Mouse (Mus musculus) gastrocnemius, postnatal 4 days (tissue): Measurements from ENCODE around the gene Osm. TPM values are rescaled to one million over a fixed set of nuclear protein-coding genes. Genes with fewer than 3 reads are reported as not detected.
A peak's percentile ranks its signal among the peaks of the same experiment; 100 is the strongest.

Experiments
- DNase-seq, 2 experiments: peaks; one replicate each; pipeline ENCODE4 v3.0.0; 2021 to 2022; ENCODE audit warnings: low spot score in 2 of 2, mixed read lengths in 2 of 2
- total RNA-seq, 2 experiments: library from RNA; stranded (reverse); gene quantifications; 2 replicates each; pipeline ENCODE4 v1.2.3; 2021

The Osm gene
- total RNA-seq, 2 experiments from 2014 or later, result 0.22 to 0.36 TPM

DNA sequence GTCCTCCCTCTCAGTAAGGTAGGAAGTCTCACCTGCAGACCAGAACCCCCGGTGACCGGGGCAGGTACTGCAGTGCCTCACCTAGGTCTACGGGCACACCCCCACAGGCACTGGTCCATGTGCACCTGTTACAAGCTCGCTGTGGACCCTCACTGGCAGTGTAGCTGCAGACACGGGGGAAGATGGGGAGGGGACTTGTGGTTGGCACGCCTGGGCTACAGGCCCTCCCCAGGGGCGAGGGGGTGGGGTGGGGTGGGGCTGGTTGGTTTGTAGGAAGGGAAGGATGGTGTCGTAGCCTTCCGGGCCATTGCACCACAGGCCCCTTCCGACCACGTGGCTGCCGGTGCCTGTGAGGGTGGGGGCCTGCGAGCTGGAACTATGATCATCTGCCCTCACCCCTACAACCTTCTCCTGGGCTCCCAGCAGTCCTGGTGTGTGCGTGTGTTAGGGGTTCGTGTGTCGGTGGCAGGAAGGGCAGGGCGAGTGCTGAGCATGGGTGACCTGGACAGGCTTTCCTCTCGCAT is 1.2 kb downstream of the Osm start:
- DNase-seq, result no peak

DNA sequence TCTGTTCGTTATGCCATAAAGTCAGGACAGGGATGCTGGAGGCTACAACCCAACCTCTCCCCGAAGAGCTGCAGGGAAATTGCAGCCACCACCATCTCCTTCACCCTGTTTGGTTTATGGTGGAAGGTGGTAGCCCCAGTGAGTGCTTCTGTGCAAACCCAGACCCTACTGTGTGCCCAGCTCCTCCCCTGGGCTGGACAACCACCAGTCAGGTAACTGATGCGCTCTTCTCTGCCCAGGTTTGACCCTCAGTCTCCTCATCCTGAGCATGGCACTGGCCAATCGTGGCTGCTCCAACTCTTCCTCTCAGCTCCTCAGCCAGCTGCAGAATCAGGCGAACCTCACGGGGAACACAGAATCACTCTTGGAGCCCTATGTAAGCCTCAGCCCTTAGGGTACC is 1.9 kb downstream of the Osm start:
- no peak for DNase-seq

DNA sequence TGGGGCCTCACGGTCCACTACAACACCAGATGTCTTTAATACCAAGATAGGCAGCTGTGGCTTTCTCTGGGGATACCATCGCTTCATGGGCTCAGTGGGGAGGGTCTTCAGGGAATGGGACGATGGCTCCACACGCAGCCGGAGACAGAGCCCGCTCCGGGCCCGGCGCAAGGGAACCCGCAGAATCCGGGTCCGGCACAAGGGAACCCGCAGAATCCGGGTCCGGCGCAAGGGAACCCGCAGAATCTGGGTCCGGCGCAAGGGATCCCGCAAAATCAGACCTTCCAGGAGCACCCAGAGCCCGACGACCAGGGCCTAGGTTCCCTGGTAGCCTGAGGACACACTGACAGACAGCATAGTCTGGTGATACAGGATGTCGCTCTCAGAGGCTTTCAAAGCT is 3.5 kb downstream of the Osm start:
- no peak for DNase-seq

DNA sequence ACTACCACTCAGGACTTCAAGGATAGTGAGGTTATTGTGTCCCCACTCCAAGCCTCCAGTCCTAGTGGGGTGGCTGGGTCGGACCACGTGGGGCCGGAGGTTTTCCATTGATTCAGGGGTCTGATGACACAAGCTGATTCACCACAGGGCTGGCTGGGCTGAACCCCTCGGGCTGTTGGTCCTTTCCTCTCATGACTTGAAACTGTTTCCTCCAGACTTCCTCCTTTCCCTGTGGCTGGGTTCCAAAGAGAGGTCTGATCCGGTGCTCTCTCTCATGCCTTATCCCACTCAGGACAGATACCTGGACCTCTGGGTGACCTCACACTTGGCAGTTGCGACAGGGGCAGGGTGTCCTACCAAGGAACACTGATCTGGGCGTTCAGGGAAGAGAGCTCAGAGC is 3.9 kb downstream of the Osm start:
- DNase-seq, result no peak

DNA sequence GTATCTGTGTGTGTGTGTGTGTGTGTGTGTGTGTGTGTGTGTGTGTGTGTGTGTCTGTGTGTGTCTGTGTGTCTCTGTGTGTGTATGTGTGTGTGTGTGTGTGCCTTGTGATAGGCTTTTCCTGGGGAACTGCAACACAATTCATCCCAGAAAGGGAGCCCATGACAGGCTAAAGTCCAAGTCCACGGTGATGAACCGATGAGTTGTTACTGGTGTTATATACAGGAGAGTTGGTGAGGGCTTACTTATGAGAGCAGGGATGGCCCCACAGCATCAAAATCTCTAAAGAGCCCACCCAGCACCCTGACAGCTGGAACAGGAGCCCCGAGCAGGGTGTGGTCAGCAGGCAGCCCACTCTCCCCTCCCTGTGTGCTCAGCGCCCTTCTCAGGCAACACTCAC is 5.0 kb downstream of the Osm start:
- DNase-seq, result no peak

- DNase-seq, result no peak
These were observed 9.9 kb downstream of the Osm start for GRCm38 (mm10) chr11:4246126-4246525.

GRCm38 (mm10) chr11:4246623-4247022 is 10.4 kb downstream of the Osm start:
- DNase-seq, result no peak

DNA sequence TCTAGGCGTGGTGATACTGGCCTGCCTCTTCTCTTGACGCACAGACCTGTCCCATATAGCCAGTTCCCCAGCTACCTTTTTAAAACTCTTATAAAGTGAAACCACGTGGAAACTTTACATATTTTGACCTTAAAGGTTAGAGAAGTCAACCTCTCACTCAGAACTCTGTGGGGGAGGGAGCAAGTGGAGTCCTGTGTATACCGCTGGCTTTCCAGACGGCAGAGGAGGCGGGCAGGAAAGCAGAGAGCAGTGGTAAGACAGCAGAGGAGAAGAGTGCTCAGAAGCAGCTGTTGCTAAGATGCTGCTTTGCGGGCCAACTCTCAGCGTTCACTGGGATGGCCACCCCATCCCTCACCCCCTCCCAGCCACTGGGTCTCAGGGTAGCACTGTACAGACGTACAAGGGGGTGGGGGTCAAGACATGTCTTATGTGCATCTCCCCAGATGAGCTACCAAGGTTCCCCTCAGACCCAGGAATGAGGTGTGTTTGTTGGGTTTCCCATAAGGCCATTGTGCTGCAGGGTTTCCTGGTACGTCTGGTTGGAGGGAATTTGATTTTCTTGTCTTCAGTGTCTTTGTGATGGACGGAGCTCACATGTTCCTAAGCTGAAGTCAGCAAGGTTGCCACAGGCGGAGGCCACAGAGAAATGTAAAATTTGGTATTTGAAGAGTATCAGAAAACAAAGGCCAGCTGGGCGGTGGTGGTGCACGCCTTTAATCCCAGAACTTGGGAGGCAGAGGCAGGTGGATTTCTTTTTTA is 11.2 kb downstream of the Osm start:
- DNase-seq, result no peak

- no peak for DNase-seq
These were observed 12.9 kb downstream of the Osm start for GRCm38 (mm10) chr11:4249151-4249550.

DNA sequence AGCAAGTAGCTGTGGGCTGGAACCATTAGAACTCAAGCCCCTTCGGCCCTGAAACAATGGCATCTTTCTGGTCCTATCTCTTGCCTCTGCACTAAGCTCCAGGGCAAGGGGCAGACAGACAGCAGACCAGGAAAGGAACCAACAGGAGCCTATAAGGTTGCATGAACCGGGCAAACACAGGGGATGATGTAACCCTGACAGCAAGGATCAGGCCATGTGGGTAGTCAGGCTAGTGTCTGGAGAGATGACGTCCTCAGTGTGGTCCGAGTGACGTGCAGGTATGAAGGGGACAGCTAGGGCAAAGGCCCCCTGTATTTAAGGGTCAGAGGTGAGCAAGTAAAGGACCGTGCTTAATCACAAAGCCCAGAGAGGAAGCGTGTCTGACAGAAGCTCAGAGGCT is 14.1 kb downstream of the Osm start:
- no peak for DNase-seq

- no peak for DNase-seq
These were observed 15.2 kb downstream of the Osm start for GRCm38 (mm10) chr11:4251376-4251775.

GRCm38 (mm10) chr11:4252886-4253285 is 16.7 kb downstream of the Osm start:
- DNase-seq, result no peak

GRCm38 (mm10) chr11:4256846-4257607 is 20.8 kb downstream of the Osm start, which contains the start of gene Lif:
Gene Lif (plus strand): TSS chr11:4257557.
- DNase-seq, result no peak

DNA sequence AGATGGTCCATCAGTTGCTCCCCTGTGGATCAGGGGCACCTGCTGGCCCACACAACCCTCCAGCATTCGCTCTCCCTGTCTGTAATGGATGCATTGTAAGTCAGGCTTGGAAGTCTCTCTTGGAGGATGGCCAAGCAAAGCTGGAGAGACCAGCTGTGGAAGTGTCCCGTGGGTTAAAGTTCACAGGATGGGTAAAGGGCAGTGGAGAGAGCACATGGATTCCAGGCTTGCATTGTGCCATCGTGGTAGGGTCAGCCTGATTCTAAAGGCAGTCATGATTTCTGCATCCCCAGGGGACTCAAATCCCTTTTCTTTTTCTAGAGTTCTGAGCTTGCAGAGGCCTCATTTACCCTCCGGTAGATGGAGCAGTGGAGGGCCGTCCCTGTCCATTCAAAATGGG is 21.5 kb downstream of the Osm start:
- DNase-seq, result no peak

DNA sequence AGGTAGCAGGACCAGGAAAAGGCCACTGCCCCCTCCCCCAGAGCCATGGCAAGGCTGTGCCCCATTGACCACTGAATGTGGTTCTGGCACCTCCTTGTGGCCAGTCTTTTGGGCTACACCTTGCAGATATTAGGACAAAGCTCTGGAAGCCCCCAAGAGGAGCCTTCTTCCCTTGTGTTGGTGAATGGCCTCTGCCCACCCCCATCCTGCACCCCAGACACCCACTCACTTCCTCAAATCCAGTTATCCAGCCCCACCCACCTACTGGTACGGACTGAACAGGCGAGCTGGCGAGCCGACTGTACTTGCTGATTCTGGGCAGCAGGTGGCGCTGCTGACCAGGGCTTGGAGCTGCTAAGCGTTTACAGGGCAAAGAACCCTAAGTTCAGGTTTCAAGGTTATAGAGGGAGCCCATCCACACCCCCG is 22.4 kb downstream of the Osm start:
- peak; percentile 76 to 84 for DNase-seq

GRCm38 (mm10) chr11:4260463-4261187 is 24.4 kb downstream of the Osm start:
- peak in 1 of 2 experiments; percentile 66 for DNase-seq

DNA sequence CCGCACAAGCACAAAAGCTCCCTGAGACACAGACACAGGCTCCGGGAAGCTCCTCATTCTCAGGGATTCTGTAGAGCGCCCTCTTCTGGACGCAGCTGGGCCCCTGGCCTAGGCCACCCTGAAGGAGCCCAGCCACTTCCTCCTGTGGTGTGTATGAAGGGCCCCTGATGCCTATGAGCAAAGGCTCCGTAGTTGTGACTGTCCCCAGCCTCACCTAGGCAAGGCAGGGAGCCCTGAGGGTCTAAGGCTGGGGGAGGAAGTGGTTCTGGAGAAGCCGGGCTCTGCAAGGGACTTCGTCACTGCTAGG is 24.9 kb downstream of the Osm start:
- DNase-seq, result peak; percentile 70 to 74

GRCm38 (mm10) chr11:4261969-4262368 is 25.7 kb downstream of the Osm start:
- DNase-seq, result peak in 1 of 2 experiments; percentile 59

DNA sequence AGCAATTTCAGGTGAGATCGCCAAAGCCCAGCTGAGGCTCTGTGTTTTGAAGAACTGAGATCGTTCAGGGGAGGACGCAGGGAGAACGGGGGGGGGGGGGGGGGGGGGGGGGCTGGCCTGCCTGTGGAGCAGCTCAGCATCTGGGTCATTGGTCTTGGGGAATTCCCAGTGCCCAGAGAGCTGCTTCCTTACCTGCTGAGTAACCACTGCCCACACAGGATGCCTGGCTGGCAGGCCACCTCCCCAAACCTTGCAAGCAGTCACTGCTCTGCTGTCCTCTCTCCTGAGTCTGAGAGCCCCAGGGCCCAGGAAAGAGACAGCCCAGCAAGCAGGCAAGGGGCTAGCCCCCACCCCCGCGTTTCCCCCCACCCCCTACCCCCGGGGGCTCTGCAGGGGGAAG is 26.6 kb downstream of the Osm start:
- DNase-seq, result no peak

DNA sequence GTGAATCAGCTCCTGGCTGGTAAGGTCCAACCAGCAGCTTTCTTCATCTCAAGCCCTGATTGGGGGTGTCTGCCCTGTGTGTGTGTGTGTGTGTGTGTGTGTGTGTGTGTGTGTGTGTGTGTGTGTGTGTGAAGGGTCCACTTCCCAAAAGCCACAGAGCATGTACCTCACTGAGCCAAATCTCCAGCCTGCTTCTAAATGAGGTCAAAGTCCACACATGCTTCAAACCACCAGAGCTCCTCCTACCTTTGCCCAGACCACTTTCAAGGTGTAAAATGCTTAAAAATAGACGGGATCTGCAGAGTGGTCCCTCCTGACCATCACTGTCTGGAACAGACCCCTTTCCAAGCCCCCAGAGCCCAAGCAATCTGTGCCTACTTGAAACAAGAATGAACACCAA is 27.1 kb downstream of the Osm start:
- no peak for DNase-seq

GRCm38 (mm10) chr11:4264066-4264465 is 27.8 kb downstream of the Osm start:
- DNase-seq, result peak in 1 of 2 experiments; percentile 70
